ENCODE assay signal across 9 mouse cellular contexts in genomic region chr1:106199686-106200085, GRCm38 (mm10). TPM values are rescaled to one million over a fixed set of nuclear protein-coding genes. Genes with fewer than 3 reads are reported as not detected.
DNase-seq lines count a peak whose midpoint lies in the region; ATAC-seq and TF ChIP-seq lines count a peak whose summit lies in the region.
"Had no signal": no experiment of that assay in that cellular context is flagged by ENCODE, and none has a peak within 500 bp of the region (broad histone marks: within the 10 kb centered on the region; RNA-seq: fewer than 3 reads in every experiment).

No protein-coding gene starts in this region.

- H3K4me1 ChIP-seq in liver, embryonic 11.5 days (replicated peaks; ENCODE audit: control insufficient read depth, insufficient read depth, low read length), result peaks cover 9% of the 10 kb centered on the region; the same call in 1 of the 2 replicates
- peaks cover 20% of the 10 kb centered on the region for H3K4me1 ChIP-seq in embryonic fibroblast, embryonic 13.5 days (ENCODE audit: control insufficient read depth, insufficient read depth, low read length)
- peaks cover 66% of the 10 kb centered on the region for H3K4me1 ChIP-seq in heart, embryonic 12.5 days (replicated peaks)
- H3K4me1 ChIP-seq in kidney, postnatal 0 days (replicated peaks; ENCODE audit: insufficient read depth, low read length), result no peaks in the 10 kb centered on the region; the same call in 1 of the 2 replicates
- H3K4me1 ChIP-seq in liver, embryonic 16.5 days (ENCODE audit: control insufficient read depth, low read depth, low read length), result peaks cover 3% of the 10 kb centered on the region; the same call in 1 of the 2 replicates
- peaks cover 25% of the 10 kb centered on the region for H3K4me1 ChIP-seq in neural tube, embryonic 15.5 days

- TF ChIP-seq POLR2A in embryonic fibroblast, embryonic 13.5 days (IDR thresholded peaks at IDR 0.05; ENCODE audit: low read depth, low read length), result no peak

- H3K27ac ChIP-seq in liver, embryonic 11.5 days (ENCODE audit: low read depth, low read length), result no peak overlapping the region
- peak overlapping the region; percentile 59; the same call in 1 of the 2 replicates for H3K27ac ChIP-seq in embryonic fibroblast, embryonic 13.5 days (ENCODE audit: insufficient read depth, low read length)
- peak overlapping the region; percentile 86 for H3K27ac ChIP-seq in heart, embryonic 12.5 days (ENCODE audit: poor library complexity, severe bottlenecking)
- peak overlapping the region; percentile 16; the same call in 1 of the 2 replicates for H3K27ac ChIP-seq in kidney, postnatal 0 days
- H3K27ac ChIP-seq in liver, embryonic 16.5 days (ENCODE audit: low read length), result no peak overlapping the region
- peak overlapping the region; percentile 74 for H3K27ac ChIP-seq in neural tube, embryonic 15.5 days (replicated peaks)

- WGBS in liver, embryonic 11.5 days, result 20% methylated on average over 2 of the region's 2 CpGs
- WGBS in heart, embryonic 12.5 days, result 7% methylated on average over 2 of the region's 2 CpGs
- 30% methylated on average over 2 of the region's 2 CpGs for WGBS in kidney, postnatal 0 days
- 10% methylated on average over 2 of the region's 2 CpGs for WGBS in liver, embryonic 16.5 days (ENCODE audit: insufficient replicate concordance)
- WGBS in neural tube, embryonic 15.5 days, result 0% methylated on average over 2 of the region's 2 CpGs

- H3K36me3 ChIP-seq in liver, embryonic 11.5 days (ENCODE audit: control insufficient read depth, insufficient read depth, low read length), result no peaks in the 10 kb centered on the region
- H3K36me3 ChIP-seq in heart, embryonic 12.5 days, result no peaks in the 10 kb centered on the region
- no peaks in the 10 kb centered on the region for H3K36me3 ChIP-seq in kidney, postnatal 0 days (ENCODE audit: insufficient read depth, low read length)
- no peaks in the 10 kb centered on the region for H3K36me3 ChIP-seq in liver, embryonic 16.5 days (ENCODE audit: control insufficient read depth, insufficient read depth)
- H3K36me3 ChIP-seq in neural tube, embryonic 15.5 days, result no peaks in the 10 kb centered on the region

- H3K9ac ChIP-seq in liver, embryonic 11.5 days (ENCODE audit: low read depth, low read length), result no peak overlapping the region
- H3K9ac ChIP-seq in heart, embryonic 12.5 days, result no peak overlapping the region
- no peak overlapping the region for H3K9ac ChIP-seq in kidney, postnatal 0 days (ENCODE audit: low read depth, low read length)
- no peak overlapping the region for H3K9ac ChIP-seq in liver, embryonic 16.5 days (ENCODE audit: low read depth, low read length)
- H3K9ac ChIP-seq in neural tube, embryonic 15.5 days (replicated peaks), result no peak overlapping the region

- no peak overlapping the region for H3K4me3 ChIP-seq in liver, embryonic 11.5 days (ENCODE audit: low read depth, low read length)
- no peak overlapping the region for H3K4me3 ChIP-seq in embryonic fibroblast, embryonic 13.5 days (ENCODE audit: insufficient read depth, low read length)
- no peak overlapping the region for H3K4me3 ChIP-seq in heart, embryonic 12.5 days
- H3K4me3 ChIP-seq in kidney, postnatal 0 days (replicated peaks; ENCODE audit: low read depth, low read length), result no peak overlapping the region
- no peak overlapping the region for H3K4me3 ChIP-seq in liver, embryonic 16.5 days (ENCODE audit: low read depth, low read length)
- no peak overlapping the region for H3K4me3 ChIP-seq in neural tube, embryonic 15.5 days (replicated peaks)

- H3K9me3 ChIP-seq in liver, embryonic 11.5 days (ENCODE audit: control insufficient read depth, low read length), result no peaks in the 10 kb centered on the region
- H3K9me3 ChIP-seq in heart, embryonic 12.5 days (replicated peaks), result no peaks in the 10 kb centered on the region
- no peaks in the 10 kb centered on the region for H3K9me3 ChIP-seq in kidney, postnatal 0 days (replicated peaks; ENCODE audit: low read length)
- no peaks in the 10 kb centered on the region for H3K9me3 ChIP-seq in liver, embryonic 16.5 days (replicated peaks; ENCODE audit: control insufficient read depth, low read length)
- H3K9me3 ChIP-seq in neural tube, embryonic 15.5 days (replicated peaks), result no peaks in the 10 kb centered on the region

- TF ChIP-seq CTCF in embryonic fibroblast, embryonic 13.5 days (IDR thresholded peaks at IDR 0.05; ENCODE audit: borderline replicate concordance, insufficient read depth, low read length), result no peak
- TF ChIP-seq CTCF in kidney, postnatal 0 days (IDR thresholded peaks at IDR 0.05; ENCODE audit: low read depth), result no peak

- no peak; the same call in 1 of the 2 replicates for ATAC-seq in liver, embryonic 11.5 days (replicated peaks; ENCODE audit: low FRiP score)
- peak; percentile 55; the same call in 1 of the 2 replicates for ATAC-seq in heart, embryonic 12.5 days (ENCODE audit: insufficient number of reproducible peaks, low FRiP score)
- no peak for ATAC-seq in kidney, postnatal 0 days (replicated peaks; ENCODE audit: low FRiP score, low read depth)
- peak; percentile 41; the same call in 1 of the 2 replicates for ATAC-seq in liver, embryonic 16.5 days (ENCODE audit: low read depth)
- ATAC-seq in neural tube, embryonic 15.5 days (ENCODE audit: low FRiP score), result peak; percentile 63
- no peak for ATAC-seq in erythroblast, adult 5-6 weeks (replicated peaks; ENCODE audit: low FRiP score, poor library complexity, severe bottlenecking)

- no peaks in the 10 kb centered on the region for H3K27me3 ChIP-seq in liver, embryonic 11.5 days (replicated peaks; ENCODE audit: control insufficient read depth, insufficient read depth, low read length)
- no peaks in the 10 kb centered on the region for H3K27me3 ChIP-seq in heart, embryonic 12.5 days (replicated peaks)
- H3K27me3 ChIP-seq in kidney, postnatal 0 days (ENCODE audit: insufficient read depth, low read length), result no peaks in the 10 kb centered on the region
- H3K27me3 ChIP-seq in liver, embryonic 16.5 days (ENCODE audit: control insufficient read depth, insufficient read depth, low read depth, low read length), result no peaks in the 10 kb centered on the region
- H3K27me3 ChIP-seq in neural tube, embryonic 15.5 days (replicated peaks), result no peaks in the 10 kb centered on the region
- H3K27me3 ChIP-seq: CH12.LX had no signal

- DNase-seq in liver, result peak; percentile 37
- no peak for DNase-seq in liver, embryonic 11.5 days (ENCODE audit: low spot score)
- DNase-seq in kidney, postnatal 0 days (ENCODE audit: low spot score), result peak; percentile 65

- H3K4me2 ChIP-seq in liver, embryonic 11.5 days, result no peak overlapping the region; the same call in 1 of the 2 replicates
- peak overlapping the region; percentile 51 for H3K4me2 ChIP-seq in heart, embryonic 12.5 days
- H3K4me2 ChIP-seq in kidney, postnatal 0 days (ENCODE audit: low read length), result no peak overlapping the region
- no peak overlapping the region for H3K4me2 ChIP-seq in liver, embryonic 16.5 days (ENCODE audit: low read depth, low read length)
- H3K4me2 ChIP-seq in neural tube, embryonic 15.5 days, result peak overlapping the region; percentile 23; the same call in 1 of the 2 replicates

RNA-seq across cellular contexts. Expression of gene Phlpp1, which starts 28.1 kb away (rescaled TPM):
- polyA plus RNA-seq in liver, embryonic 11.5 days (2014; fragmentation: Nextera tagmentation; extraction: Ambion mirVana), result 1.7 and 1.8 TPM in 2 replicates
- polyA plus RNA-seq in embryonic fibroblast, embryonic 13.5 days (2011; ENCODE audit: insufficient read length, low read depth, missing spikeins), result 14.3 and 25.0 TPM in 2 replicates
- polyA plus RNA-seq in heart, embryonic 12.5 days (2016; fragmentation: Nextera tagmentation; extraction: Ambion mirVana), result 4.4 and 4.8 TPM in 2 replicates
- polyA plus RNA-seq in kidney, postnatal 0 days (2015; fragmentation: Nextera tagmentation; extraction: Ambion mirVana), result 2.7 and 2.9 TPM in 2 replicates
- polyA plus RNA-seq in liver, embryonic 16.5 days (2015; fragmentation: Nextera tagmentation; extraction: Ambion mirVana), result 0.54 and 0.94 TPM in 2 replicates
- polyA plus RNA-seq in neural tube, embryonic 15.5 days (2015; fragmentation: Nextera tagmentation; extraction: Ambion mirVana), result 7.5 and 7.8 TPM in 2 replicates
- 0.42 and 0.96 TPM in 2 replicates for total RNA-seq in erythroblast, adult 5-6 weeks (2015; ENCODE audit: low replicate concordance)
- total RNA-seq in erythroblast, adult 5-6 weeks (2017; ENCODE audit: low replicate concordance), result 1.1 and 3.3 TPM in 2 replicates

Comparison
In these comparisons a context has a peak if more than half of its experiments do, and no peak if none do; other contexts are left out.
1. ATAC-seq: peak in heart, embryonic 12.5 days (single experiment), liver, embryonic 16.5 days (single experiment) and neural tube, embryonic 15.5 days (single experiment); none in liver, embryonic 11.5 days (single experiment), kidney, postnatal 0 days (single experiment) and erythroblast, adult 5-6 weeks (single experiment).
2. H3K27ac ChIP-seq: peak in embryonic fibroblast, embryonic 13.5 days (single experiment), heart, embryonic 12.5 days (single experiment), kidney, postnatal 0 days (single experiment) and neural tube, embryonic 15.5 days (single experiment); none in liver, embryonic 11.5 days (single experiment) and liver, embryonic 16.5 days (single experiment).
3. H3K4me2 ChIP-seq: peak in heart, embryonic 12.5 days (single experiment) and neural tube, embryonic 15.5 days (single experiment); none in liver, embryonic 11.5 days (single experiment), kidney, postnatal 0 days (single experiment) and liver, embryonic 16.5 days (single experiment).